Mouse (Mus musculus) CH12F3 (cell line): Measurements from ENCODE around the gene Tpd52l2.

Experiments used
- in situ Hi-C: fragments of 300-500 bp; cut with MboI; formaldehyde crosslinking; loops from 2 replicates; pipeline ENCODE4 v1.14.3; 2020; ENCODE audit warnings: low sequenced_read_pairs

Gene Tpd52l2

GRCm38 (mm10) chr2:181496831-181497547 is at the start of gene Tpd52l2:
Gene Tpd52l2 (plus strand): TSS chr2:181497142.
- in situ Hi-C loops: loop anchor here (5.0 kb wide), 1 partner anchor 95 kb away; no protein-coding TSS in a partner anchor

- in situ Hi-C loops: no loop called here
These were observed 44.8 kb upstream of the Tpd52l2 start for GRCm38 (mm10) chr2:181452181-181452580.

- in situ Hi-C loops: no loop called here
These were observed 43.7 kb upstream of the Tpd52l2 start for GRCm38 (mm10) chr2:181453274-181453673.

DNA sequence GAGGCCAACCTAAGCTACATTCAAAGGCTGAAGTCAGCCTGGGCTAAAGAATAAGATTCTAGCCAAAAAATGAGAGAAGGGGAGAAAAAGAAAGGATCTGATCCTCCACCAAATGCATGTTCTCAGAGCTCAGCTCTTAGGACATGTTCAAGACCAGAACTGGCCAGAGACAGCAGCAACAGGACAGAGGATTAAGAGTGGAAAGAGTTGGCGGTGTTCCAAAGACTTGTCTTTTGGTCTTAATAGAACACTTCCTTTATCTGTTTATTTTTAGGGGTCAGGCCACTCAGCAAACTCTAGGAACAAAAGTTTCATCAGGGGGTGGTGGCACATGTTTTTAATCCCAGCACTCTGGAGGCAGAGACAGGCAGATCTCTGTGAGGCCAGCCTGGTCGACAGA is 41.0 kb upstream of the Tpd52l2 start:
- in situ Hi-C loops: no loop called here

- in situ Hi-C loops: no loop called here
These were observed 39.1 kb upstream of the Tpd52l2 start for GRCm38 (mm10) chr2:181457831-181458230.

- in situ Hi-C loops: no loop called here
These were observed 38.4 kb upstream of the Tpd52l2 start for GRCm38 (mm10) chr2:181458411-181459152.

- in situ Hi-C loops: no loop called here
These were observed 37.7 kb upstream of the Tpd52l2 start, which contains the start of gene Zbtb46 for GRCm38 (mm10) chr2:181459153-181459672. Gene Zbtb46 (minus strand): TSS chr2:181459426.

- in situ Hi-C loops: no loop called here
These were observed 37.0 kb upstream of the Tpd52l2 start for GRCm38 (mm10) chr2:181459673-181460621.

DNA sequence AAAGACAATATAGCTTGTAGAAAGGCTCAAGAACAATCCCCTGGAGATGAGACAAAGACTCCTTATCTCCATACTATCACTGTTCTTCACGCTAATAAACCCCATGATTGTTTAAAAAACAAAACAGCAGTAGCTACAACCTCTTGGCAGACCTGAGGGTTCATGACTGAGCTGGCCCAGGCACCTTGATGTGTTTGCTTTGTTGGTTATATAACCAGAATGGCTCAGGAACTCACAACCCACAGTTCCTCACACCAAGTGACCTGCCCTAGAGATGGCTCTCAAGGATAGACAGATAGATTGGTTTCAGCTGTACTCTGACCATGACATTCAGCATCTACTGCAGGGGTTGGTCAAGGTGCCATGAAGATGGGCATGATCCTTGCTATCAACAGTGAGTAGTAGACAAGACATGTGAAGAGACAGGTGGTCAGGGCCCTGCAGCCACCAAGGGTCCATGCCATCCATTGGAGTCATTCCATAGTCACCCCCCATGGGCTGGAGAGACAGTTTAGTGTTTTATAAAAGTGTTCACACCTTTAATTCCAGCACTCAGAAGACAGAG is 35.3 kb upstream of the Tpd52l2 start:
- in situ Hi-C loops: no loop called here

DNA sequence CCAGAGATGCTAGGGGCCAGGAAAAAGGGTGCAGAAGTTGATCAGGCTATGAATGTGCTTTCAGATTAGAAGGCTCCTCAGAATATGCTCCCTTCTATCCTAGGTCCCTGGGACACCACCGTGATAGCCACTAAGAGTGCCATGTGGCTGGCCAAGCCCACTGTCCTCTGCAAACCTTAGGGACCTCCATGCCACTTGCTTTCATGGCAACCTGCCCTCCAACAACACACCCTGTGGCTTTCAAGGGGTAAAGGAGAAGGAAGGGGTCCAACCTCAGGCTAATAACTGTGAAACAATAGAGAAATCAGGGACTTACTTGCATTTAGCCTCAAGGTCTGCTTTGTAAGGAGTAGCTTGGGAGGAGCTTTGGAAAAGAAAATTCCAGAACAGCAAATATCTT is 34.3 kb upstream of the Tpd52l2 start:
- in situ Hi-C loops: no loop called here

DNA sequence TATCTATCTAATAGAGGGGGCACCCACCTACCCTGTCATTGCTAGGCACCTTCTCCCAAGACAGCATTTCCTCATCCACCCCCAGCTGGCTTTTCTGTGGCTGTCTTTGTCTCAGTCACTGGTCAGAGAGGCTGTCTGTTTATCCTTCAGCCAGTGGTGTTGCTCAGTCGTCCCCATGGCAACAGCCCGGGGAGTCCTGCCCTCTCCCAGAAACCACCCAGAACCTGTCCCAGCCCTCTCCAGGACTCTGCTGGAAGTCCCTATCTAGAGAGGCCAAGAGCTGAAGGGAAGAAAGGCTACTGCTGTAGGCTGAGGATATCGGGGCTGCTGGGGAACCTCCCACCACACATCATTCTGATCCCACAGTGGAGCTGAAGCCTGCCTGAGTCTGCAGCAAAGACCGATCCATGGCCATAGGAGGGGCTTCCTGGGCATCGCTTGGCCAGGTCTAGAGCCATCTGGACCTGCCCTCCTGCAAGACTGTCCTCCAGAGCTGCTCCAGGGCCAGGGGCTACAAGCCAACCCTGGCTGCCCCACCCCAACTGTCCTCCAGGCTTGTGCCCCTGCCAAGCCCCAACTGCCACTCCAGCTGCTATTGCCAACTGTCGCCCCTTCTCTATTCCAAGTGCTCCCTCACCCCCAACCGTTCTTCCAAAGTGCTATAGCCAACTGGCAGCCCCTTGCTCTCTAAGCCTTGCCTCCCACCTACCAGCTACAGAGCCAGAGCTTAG is 33.8 kb upstream of the Tpd52l2 start:
- in situ Hi-C loops: no loop called here

GRCm38 (mm10) chr2:181465423-181465822 is 31.5 kb upstream of the Tpd52l2 start:
- in situ Hi-C loops: no loop called here

DNA sequence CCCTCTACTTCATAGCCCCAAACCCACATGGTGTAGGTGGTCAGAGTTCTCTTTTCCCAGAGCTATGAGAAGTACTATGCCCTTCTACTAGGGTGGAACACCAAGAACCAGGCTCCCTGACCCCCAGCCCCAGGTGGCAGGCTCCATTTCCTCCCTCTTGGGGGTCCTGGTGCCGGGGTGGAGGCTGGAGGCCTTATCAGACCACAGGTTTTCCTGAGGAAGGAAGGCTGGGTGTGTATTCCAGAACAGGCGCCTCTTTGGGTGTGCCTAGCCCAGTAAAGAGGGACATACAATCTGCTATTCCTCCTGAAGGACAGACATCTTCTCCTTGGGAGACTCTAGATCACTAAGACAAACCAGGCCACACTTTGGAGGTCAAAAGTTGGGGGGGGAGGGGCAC is 26.7 kb upstream of the Tpd52l2 start:
- in situ Hi-C loops: no loop called here

- in situ Hi-C loops: no loop called here
These were observed 25.7 kb upstream of the Tpd52l2 start for GRCm38 (mm10) chr2:181471246-181471645.

GRCm38 (mm10) chr2:181472256-181472827 is 24.6 kb upstream of the Tpd52l2 start:
- in situ Hi-C loops: no loop called here

- in situ Hi-C loops: no loop called here
These were observed 13.8 kb upstream of the Tpd52l2 start for GRCm38 (mm10) chr2:181483120-181483519.

GRCm38 (mm10) chr2:181483562-181484318 is 13.2 kb upstream of the Tpd52l2 start:
- in situ Hi-C loops: no loop called here

- in situ Hi-C loops: no loop called here
These were observed 12.3 kb upstream of the Tpd52l2 start for GRCm38 (mm10) chr2:181484456-181485233.
